Mouse (Mus musculus) yolk sac, embryonic 10.5 days (tissue): ENCODE measurements around the gene Slc9a5.

Experiments used
- DNase-seq: peaks from one replicate; pipeline ENCODE4 v3.0.0-alpha.2; 2017; ENCODE audit warnings: low spot score

Gene Slc9a5

GRCm38 (mm10) chr8:105409947-105410346, 61.3 kb downstream of the Slc9a5 start:
- no peak for DNase-seq

- peak; percentile 44 for DNase-seq
Measured at GRCm38 (mm10) chr8:105413391-105413790, 64.7 kb downstream of the Slc9a5 start, which contains the start of the genes Kctd19 and Lrrc36. Kctd19 (minus strand) TSS chr8:105413502. Lrrc36 (plus strand) TSS chr8:105413571.

DNA sequence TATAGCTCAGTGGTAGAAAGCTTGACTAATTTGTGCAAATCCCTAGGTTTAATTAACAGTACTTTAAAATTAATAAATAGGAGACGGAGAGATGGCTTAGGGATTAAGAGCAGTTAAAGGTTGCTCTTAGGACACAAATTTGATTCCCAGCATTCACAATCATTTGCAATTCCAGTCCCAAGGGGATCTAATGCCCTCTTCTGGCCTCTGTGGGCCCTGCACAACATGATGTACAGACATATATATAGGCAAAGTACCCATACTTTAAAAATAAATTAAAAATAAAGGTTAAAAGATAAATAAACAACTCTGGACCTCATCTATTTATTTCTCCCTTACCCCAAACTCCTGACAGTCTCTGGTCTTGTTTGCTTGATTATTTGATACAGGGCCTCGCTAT, 70.3 kb downstream of the Slc9a5 start:
- no peak for DNase-seq
